Mouse (Mus musculus): ENCODE results near the gene Hist1h3b. TPM values are rescaled to one million over a fixed set of nuclear protein-coding genes. Genes with fewer than 3 reads are reported as not detected.
"Not testable (repeated sequence)": the region's sequence is repeated elsewhere in the genome, so short reads cannot be mapped to it uniquely, and the experiment has no call there.

The Hist1h3b gene
- total RNA-seq, 2 experiments from 2014 or later, result 324 to 731 TPM

DNA sequence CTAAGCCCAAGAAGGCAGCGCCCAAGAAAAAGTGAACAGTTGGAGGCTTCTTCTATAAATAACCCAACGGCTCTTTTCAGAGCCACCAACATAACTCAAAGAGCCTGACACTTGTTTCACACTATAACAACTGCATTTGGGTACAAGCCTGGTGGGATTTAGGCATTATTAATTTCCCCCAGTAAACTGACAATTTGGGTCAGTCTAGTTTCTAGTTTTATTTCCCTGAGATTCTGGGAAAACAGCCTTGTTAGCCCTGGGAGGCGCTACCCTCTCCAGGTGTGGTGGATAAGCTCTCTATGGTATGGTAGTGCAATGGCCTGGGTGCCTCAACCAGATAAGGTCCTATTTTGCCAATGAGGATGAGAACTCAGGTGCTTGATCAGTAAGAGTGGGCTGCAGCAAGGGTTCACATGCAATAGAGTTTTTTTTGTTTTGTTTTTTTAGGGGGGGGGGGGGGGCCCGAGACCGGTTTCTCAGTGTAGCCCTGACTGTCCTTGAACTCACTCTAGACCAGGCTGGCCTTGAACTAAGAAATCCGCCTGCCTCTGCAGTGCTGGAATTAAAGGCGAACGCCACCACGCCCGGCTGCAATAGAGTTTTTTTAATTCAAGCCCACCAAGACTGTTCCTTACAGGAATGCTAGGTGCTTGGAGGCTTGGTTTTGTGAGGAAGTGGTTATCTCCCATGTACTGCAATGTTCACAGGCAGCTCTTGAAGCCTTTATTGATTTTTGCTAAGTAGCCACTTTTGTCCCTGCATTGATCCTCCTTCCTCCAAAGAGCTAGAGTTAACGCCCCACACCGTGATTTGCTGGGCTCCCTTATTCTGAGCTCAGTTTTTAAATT is 12.5 kb downstream of the Hist1h3b start:
- ATAC-seq (replicated peaks; ENCODE audit: low FRiP score, low TSS enrichment, poor library complexity, severe bottlenecking), result no peak

DNA sequence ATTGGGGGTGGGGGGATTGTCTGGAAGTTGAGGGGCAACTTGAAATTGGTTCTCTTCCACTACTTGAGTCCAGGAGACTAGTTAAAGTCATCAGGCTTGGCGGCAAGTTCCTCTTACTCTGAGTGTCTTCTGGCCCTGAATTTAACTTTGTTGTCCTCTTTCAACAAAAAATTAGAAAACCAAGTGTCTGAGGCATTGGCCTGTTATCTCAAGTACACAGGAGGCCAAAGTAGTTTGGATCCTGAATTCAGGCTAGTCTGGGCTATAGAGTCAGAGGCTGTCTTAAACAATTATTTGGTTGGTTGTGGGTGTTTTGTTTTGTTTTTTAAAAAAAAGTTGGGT is 13.1 kb downstream of the Hist1h3b start:
- no peak for ATAC-seq (replicated peaks; ENCODE audit: low FRiP score, low TSS enrichment, poor library complexity, severe bottlenecking)

DNA sequence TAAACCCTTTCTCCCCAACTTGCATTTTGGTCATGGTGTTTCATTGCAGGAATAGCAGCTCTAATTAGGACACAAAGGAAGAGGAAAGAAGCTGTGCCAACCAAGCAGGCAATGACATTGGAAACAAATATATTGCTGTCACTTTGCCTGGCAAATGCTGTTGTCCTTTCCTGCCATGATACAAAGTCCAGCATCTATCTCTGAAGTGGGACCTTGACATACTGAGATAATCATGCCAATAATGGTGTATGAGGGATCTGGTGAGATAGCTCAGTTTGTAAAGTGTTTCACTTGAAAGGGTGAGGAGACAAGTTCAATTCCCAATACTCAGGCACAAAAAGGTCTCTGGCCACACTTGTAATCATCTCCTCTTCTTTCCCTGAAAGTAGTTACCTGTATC is 14.7 kb downstream of the Hist1h3b start:
- ATAC-seq (replicated peaks; ENCODE audit: low FRiP score, low TSS enrichment, poor library complexity, severe bottlenecking), result no peak

DNA sequence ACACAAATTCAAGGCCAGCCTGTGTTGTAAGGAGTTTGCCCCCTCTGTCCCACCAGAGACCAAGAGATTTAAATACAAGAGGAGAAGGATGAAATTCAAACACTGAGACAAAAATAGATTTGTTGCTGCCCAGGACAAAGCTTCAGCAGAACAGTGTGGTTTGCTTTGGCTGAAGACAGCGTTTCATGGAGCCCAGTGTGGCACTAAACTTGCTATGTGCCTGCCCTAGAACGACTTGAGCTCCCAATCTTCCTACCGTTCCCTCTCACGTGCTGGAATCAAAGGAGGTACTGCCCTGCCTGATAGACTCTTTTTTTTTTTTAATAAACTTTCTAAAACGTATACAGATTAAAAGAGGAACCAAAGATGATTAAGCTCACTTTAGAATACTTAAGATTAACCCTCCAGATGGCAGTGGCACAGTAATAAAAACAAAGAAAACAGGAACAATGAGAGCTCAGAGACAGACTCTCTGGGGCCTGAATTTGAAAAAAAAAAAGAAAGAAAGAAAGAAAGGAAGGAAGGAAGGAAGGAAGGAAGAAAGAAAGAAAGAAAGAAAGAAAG is 16.8 kb downstream of the Hist1h3b start:
- ATAC-seq (replicated peaks; ENCODE audit: low FRiP score, low TSS enrichment, poor library complexity, severe bottlenecking), result no peak

DNA sequence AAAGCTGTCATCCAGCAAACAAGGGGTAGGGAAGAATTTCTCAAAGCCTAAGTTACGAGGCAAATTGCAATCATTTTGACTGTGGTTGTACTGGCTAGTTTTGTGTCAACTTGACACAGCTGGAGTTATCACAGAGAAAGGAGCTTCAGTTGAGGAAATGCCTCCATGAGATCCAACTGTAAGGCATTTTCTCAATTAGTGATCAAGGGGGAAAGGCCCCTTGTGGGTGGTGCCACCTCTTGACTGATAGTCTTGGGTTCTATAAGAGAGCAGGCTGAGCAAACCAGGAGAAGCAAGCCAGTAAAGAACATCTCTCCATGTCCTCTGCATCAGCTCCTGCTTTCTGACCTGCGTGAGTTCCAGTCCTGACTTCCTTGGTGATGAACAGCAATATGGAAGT is 17.5 kb downstream of the Hist1h3b start, which contains the start of gene Trim38:
Gene Trim38, plus strand, starts transcription at position 301 of the 400 bp plus-strand sequence.
- not testable (repeated sequence) for ATAC-seq (replicated peaks; ENCODE audit: low FRiP score, low TSS enrichment, poor library complexity, severe bottlenecking)

DNA sequence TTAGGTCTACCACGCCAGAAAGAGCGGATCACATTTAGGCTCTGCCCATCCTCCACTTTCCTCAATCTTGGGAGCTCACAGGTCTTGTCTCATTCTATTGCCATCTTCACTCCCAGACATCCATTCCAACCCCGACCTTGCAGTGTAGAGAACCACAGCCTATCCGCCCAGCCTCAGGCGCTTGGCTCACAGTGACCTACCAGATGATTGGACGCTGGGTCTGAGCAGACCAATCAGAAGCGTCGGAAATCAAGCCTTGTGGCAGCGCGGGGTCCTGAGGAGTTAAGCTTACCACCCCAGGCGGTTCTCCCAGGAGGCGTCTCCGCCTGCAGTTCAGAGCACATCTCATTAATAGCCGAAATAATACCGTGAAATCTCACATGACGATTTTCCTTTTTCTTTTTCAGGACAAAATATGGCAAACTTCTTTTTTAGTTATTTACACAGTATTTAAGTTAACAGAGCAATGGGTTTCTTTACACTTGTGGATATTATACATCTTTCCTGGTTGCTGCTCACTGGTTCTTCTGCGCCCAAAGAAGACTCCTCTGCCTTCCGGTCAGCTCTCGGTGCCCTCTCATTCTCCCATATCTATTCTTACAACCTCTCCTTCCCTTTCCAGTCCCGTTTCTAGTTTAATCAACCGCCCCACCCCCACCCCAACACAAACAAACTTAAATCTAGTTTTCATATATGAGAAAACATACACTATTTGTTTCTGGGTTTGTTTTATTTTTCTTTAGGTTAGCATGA is 20.7 kb downstream of the Hist1h3b start:
- peak; percentile 88 for ATAC-seq (replicated peaks; ENCODE audit: low FRiP score, low TSS enrichment, poor library complexity, severe bottlenecking)

DNA sequence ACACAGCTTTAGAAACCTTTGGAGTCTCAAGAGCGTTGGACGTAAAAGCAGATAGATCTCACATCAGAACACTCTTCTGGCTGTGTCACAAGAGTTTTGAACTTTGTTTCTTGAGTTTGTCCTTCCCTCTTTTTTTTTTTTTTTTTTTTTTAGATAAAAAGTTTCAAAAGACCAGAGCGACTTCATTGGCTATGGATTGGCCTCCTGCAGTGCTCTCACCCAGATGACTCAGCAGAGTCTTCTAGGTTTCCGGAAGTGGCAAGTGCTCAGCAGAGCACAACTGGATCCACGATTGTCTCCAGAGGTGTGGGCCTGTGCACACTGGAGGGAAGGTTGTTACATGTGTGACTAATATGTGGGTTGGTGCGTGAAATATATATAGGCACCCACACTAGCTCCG is 26.3 kb downstream of the Hist1h3b start:
- ATAC-seq (replicated peaks; ENCODE audit: low FRiP score, low TSS enrichment, poor library complexity, severe bottlenecking), result no peak

DNA sequence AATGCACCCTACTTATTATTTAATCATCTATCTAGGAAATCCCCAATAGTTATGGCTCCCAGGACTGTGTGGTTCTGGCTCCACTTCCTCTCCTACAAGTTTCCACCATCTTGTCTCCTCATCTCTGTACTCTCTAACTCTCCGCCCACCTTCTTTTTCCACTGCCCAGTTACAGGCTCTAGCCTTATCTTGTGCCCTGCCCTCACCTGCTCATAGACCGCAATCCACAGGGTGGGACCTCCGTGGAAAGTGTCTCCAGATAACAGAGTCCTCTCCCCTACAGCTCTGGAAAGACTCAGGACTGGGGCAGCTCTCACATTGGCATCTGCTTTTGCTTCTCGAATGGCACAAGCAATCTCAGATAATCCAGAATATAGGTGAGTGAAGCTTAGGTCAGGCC is 27.0 kb downstream of the Hist1h3b start:
- ATAC-seq (replicated peaks; ENCODE audit: low FRiP score, low TSS enrichment, poor library complexity, severe bottlenecking), result 0 out of 2 replicates have a peak, but pooled peaks have one; percentile 59

DNA sequence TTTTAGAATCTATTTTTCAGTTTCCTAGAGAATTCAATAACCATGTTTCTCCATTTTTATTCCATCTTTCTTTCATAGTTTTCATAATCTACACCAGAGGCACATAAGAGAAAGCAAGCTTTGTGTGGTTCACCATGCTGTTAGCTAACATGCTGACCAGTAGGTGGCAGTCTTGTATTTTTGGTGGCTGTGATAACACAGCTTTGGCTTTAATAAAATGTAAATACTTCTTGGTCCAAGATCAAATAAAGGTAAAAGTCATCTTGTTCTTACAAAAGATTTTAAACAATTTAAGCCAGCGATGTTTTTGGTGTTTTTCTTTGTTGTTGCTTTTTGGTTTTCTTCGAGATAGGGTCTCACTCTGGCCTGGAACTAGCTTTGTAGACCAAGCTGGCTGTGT is 40.5 kb downstream of the Hist1h3b start:
- 0 out of 2 replicates have a peak, but pooled peaks have one; percentile 59 for ATAC-seq (replicated peaks; ENCODE audit: low FRiP score, low TSS enrichment, poor library complexity, severe bottlenecking)

DNA sequence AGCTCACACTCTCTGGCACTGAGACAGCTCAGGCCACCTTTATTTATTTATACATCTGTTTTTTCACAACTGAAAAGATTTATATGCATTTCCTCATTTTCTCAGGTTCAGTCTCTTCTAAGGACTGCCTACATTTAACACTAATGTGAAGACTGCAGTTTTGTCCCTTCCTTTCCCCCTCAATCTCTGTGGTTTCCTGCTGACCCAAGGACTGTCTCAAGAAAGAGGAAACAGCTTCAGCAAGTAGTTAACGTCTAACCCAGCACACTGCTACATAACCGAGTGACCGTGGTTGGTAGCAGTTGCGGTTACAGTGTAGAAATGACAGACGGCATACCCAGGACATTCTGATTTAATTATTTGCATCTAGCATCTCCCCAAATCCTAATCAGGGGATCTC is 47.3 kb downstream of the Hist1h3b start:
- no peak for ATAC-seq (replicated peaks; ENCODE audit: low FRiP score, low TSS enrichment, poor library complexity, severe bottlenecking)

Other genes with a start within 250 kb of the Hist1h3b start
Only the 30 nearest of the 37 such genes appear.
- 29.5 and 42.3 TPM in 2 replicates for gene Hist1h1d, start 199.0 kb upstream of the Hist1h3b start, total RNA-seq (2014; fragmentation: Nextera tagmentation)
- 81.4 and 84.0 TPM in 2 replicates for gene Hist1h1d, start 199.0 kb upstream of the Hist1h3b start, total RNA-seq (2017)
- 124 and 193 TPM in 2 replicates for gene Hist1h3e, start 189.9 kb upstream of the Hist1h3b start, total RNA-seq (2014; fragmentation: Nextera tagmentation)
- gene Hist1h3e, start 189.9 kb upstream of the Hist1h3b start, total RNA-seq (2017), result 254 and 322 TPM in 2 replicates
- 5.7 and 12.6 TPM in 2 replicates for gene Hist1h2ae, start 181.0 kb upstream of the Hist1h3b start, total RNA-seq (2014; fragmentation: Nextera tagmentation)
- 237 and 359 TPM in 2 replicates for gene Hist1h2ae, start 181.0 kb upstream of the Hist1h3b start, total RNA-seq (2017)
- 386 and 627 TPM in 2 replicates for gene Hist1h2bg, start 180.9 kb upstream of the Hist1h3b start, total RNA-seq (2014; fragmentation: Nextera tagmentation)
- gene Hist1h2bg, start 180.9 kb upstream of the Hist1h3b start, total RNA-seq (2017), result 891 and 1,210 TPM in 2 replicates
- 342 and 512 TPM in 2 replicates for gene Hist1h2bf, start 178.1 kb upstream of the Hist1h3b start, total RNA-seq (2014; fragmentation: Nextera tagmentation)
- gene Hist1h2bf, start 178.1 kb upstream of the Hist1h3b start, total RNA-seq (2017), result 329 and 662 TPM in 2 replicates
- gene Hist1h2ad, start 177.9 kb upstream of the Hist1h3b start, total RNA-seq (2014; fragmentation: Nextera tagmentation), result 1.4 and 11.1 TPM in 2 replicates
- 1,263 and 1,317 TPM in 2 replicates for gene Hist1h2ad, start 177.9 kb upstream of the Hist1h3b start, total RNA-seq (2017)
- gene Hist1h3d, start 176.5 kb upstream of the Hist1h3b start, total RNA-seq (2014; fragmentation: Nextera tagmentation), result 123 and 185 TPM in 2 replicates
- 84.0 and 189 TPM in 2 replicates for gene Hist1h3d, start 176.5 kb upstream of the Hist1h3b start, total RNA-seq (2017)
- 470 and 507 TPM in 2 replicates for gene Hist1h4d, start 170.7 kb upstream of the Hist1h3b start, total RNA-seq (2014; fragmentation: Nextera tagmentation)
- 756 and 1,171 TPM in 2 replicates for gene Hist1h4d, start 170.7 kb upstream of the Hist1h3b start, total RNA-seq (2017)
- gene Hist1h2be, start 131.1 kb upstream of the Hist1h3b start, total RNA-seq (2014; fragmentation: Nextera tagmentation), result 26.9 and 37.8 TPM in 2 replicates
- gene Hist1h2be, start 131.1 kb upstream of the Hist1h3b start, total RNA-seq (2017), result 47.9 and 73.4 TPM in 2 replicates
- 289 and 399 TPM in 2 replicates for gene Hist1h1e, start 129.7 kb upstream of the Hist1h3b start, total RNA-seq (2014; fragmentation: Nextera tagmentation)
- gene Hist1h1e, start 129.7 kb upstream of the Hist1h3b start, total RNA-seq (2017), result 199 and 265 TPM in 2 replicates
- gene Hist1h2ac, start 68.3 kb upstream of the Hist1h3b start, total RNA-seq (2014; fragmentation: Nextera tagmentation), result 3.8 and 6.0 TPM in 2 replicates
- gene Hist1h2ac, start 68.3 kb upstream of the Hist1h3b start, total RNA-seq (2017), result 56.0 and 87.4 TPM in 2 replicates
- gene Hist1h2bc, start 68.1 kb upstream of the Hist1h3b start, total RNA-seq (2014; fragmentation: Nextera tagmentation), result 74.9 and 133 TPM in 2 replicates
- gene Hist1h2bc, start 68.1 kb upstream of the Hist1h3b start, total RNA-seq (2017), result 136 and 209 TPM in 2 replicates
- 1.3 TPM in 1 of 2 replicates, not detected in the other for gene Hist1h1t, start 56.5 kb upstream of the Hist1h3b start, total RNA-seq (2014; fragmentation: Nextera tagmentation)
- 1.3 TPM in 1 of 2 replicates, not detected in the other for gene Hist1h1t, start 56.5 kb upstream of the Hist1h3b start, total RNA-seq (2017)
- 153 and 163 TPM in 2 replicates for gene Hist1h4c, start 53.8 kb upstream of the Hist1h3b start, total RNA-seq (2014; fragmentation: Nextera tagmentation)
- gene Hist1h4c, start 53.8 kb upstream of the Hist1h3b start, total RNA-seq (2017), result 166 and 397 TPM in 2 replicates
- not detected in 2 replicates for gene Hfe, start 41.4 kb upstream of the Hist1h3b start, total RNA-seq (2014; fragmentation: Nextera tagmentation)
- 0.27 and 1.9 TPM in 2 replicates for gene Hfe, start 41.4 kb upstream of the Hist1h3b start, total RNA-seq (2017)
- 152 and 164 TPM in 2 replicates for gene Hist1h1c, start 13.5 kb upstream of the Hist1h3b start, total RNA-seq (2014; fragmentation: Nextera tagmentation)
- gene Hist1h1c, start 13.5 kb upstream of the Hist1h3b start, total RNA-seq (2017), result 474 and 577 TPM in 2 replicates
- 81.7 and 130 TPM in 2 replicates for gene Hist1h3c, start 6.7 kb upstream of the Hist1h3b start, total RNA-seq (2014; fragmentation: Nextera tagmentation)
- gene Hist1h3c, start 6.7 kb upstream of the Hist1h3b start, total RNA-seq (2017), result 369 and 555 TPM in 2 replicates
- 322 and 625 TPM in 2 replicates for gene Hist1h2bb, start 5.5 kb upstream of the Hist1h3b start, total RNA-seq (2014; fragmentation: Nextera tagmentation)
- gene Hist1h2bb, start 5.5 kb upstream of the Hist1h3b start, total RNA-seq (2017), result 4,065 and 6,565 TPM in 2 replicates
- gene Hist1h2ab, start 1.1 kb upstream of the Hist1h3b start, total RNA-seq (2014; fragmentation: Nextera tagmentation), result 69.7 and 80.3 TPM in 2 replicates
- 1,316 and 2,308 TPM in 2 replicates for gene Hist1h2ab, start 1.1 kb upstream of the Hist1h3b start, total RNA-seq (2017)
- gene Hist1h4b, start 4.7 kb downstream of the Hist1h3b start, total RNA-seq (2014; fragmentation: Nextera tagmentation), result 164 and 186 TPM in 2 replicates
- 396 and 733 TPM in 2 replicates for gene Hist1h4b, start 4.7 kb downstream of the Hist1h3b start, total RNA-seq (2017)
- gene Hist1h4a, start 9.0 kb downstream of the Hist1h3b start, total RNA-seq (2014; fragmentation: Nextera tagmentation), result 58.4 and 68.4 TPM in 2 replicates
- 328 and 432 TPM in 2 replicates for gene Hist1h4a, start 9.0 kb downstream of the Hist1h3b start, total RNA-seq (2017)
- 67.8 and 132 TPM in 2 replicates for gene Hist1h3a, start 10.1 kb downstream of the Hist1h3b start, total RNA-seq (2014; fragmentation: Nextera tagmentation)
- 285 and 495 TPM in 2 replicates for gene Hist1h3a, start 10.1 kb downstream of the Hist1h3b start, total RNA-seq (2017)
- 324 and 695 TPM in 2 replicates for gene Hist1h1a, start 11.4 kb downstream of the Hist1h3b start, total RNA-seq (2014; fragmentation: Nextera tagmentation)
- gene Hist1h1a, start 11.4 kb downstream of the Hist1h3b start, total RNA-seq (2017), result 1,816 and 2,974 TPM in 2 replicates
- not detected in 2 replicates for gene Trim38, start 17.6 kb downstream of the Hist1h3b start, total RNA-seq (2014; fragmentation: Nextera tagmentation)
- gene Trim38, start 17.6 kb downstream of the Hist1h3b start, total RNA-seq (2017), result not detected in 2 replicates
- gene Slc17a2, start 54.7 kb downstream of the Hist1h3b start, total RNA-seq (2014; fragmentation: Nextera tagmentation), result not detected in 2 replicates
- gene Slc17a2, start 54.7 kb downstream of the Hist1h3b start, total RNA-seq (2017), result not detected in 2 replicates
- gene Slc17a3, start 87.2 kb downstream of the Hist1h3b start, total RNA-seq (2014; fragmentation: Nextera tagmentation), result not detected in 2 replicates
- not detected in 2 replicates for gene Slc17a3, start 87.2 kb downstream of the Hist1h3b start, total RNA-seq (2017)
- gene Slc17a1, start 115.5 kb downstream of the Hist1h3b start, total RNA-seq (2014; fragmentation: Nextera tagmentation), result not detected in 2 replicates
- gene Slc17a1, start 115.5 kb downstream of the Hist1h3b start, total RNA-seq (2017), result not detected in 2 replicates
- 1.2 TPM in 2 replicates for gene Slc17a4, start 162.7 kb downstream of the Hist1h3b start, total RNA-seq (2014; fragmentation: Nextera tagmentation)
- 1.0 and 1.3 TPM in 2 replicates for gene Slc17a4, start 162.7 kb downstream of the Hist1h3b start, total RNA-seq (2017)
- gene Hist1h2ba, start 181.9 kb downstream of the Hist1h3b start, total RNA-seq (2014; fragmentation: Nextera tagmentation), result not detected in 2 replicates
- not detected in 2 replicates for gene Hist1h2ba, start 181.9 kb downstream of the Hist1h3b start, total RNA-seq (2017)
- not detected in 2 replicates for gene Hist1h2aa, start 182.2 kb downstream of the Hist1h3b start, total RNA-seq (2014; fragmentation: Nextera tagmentation)
- gene Hist1h2aa, start 182.2 kb downstream of the Hist1h3b start, total RNA-seq (2017), result not detected in 2 replicates

Data from megakaryocyte-erythroid progenitor cell, adult 5-6 weeks (primary cell).